Mouse (Mus musculus): Measurements from ENCODE around the gene AW011738.

AW011738 gene

GRCm38 (mm10) chr4:156203001-156203412 is at the start of gene AW011738:
AW011738 (plus strand) TSS chr4:156203304.
- peak; percentile 85 for DNase-seq

GRCm38 (mm10) chr4:156154771-156155170 is 48.3 kb upstream of the AW011738 start:
- DNase-seq = no peak

GRCm38 (mm10) chr4:156166477-156166876 is 36.6 kb upstream of the AW011738 start:
- no peak for DNase-seq

- DNase-seq = no peak
Measured at GRCm38 (mm10) chr4:156168611-156169010, 34.5 kb upstream of the AW011738 start.

GRCm38 (mm10) chr4:156169129-156169528 is 34.0 kb upstream of the AW011738 start:
- DNase-seq = no peak

GRCm38 (mm10) chr4:156171828-156172227 is 31.3 kb upstream of the AW011738 start:
- DNase-seq = no peak

- no peak for DNase-seq
Measured at GRCm38 (mm10) chr4:156177630-156178029, 25.5 kb upstream of the AW011738 start.

- no peak for DNase-seq
Measured at GRCm38 (mm10) chr4:156183747-156184146, 19.4 kb upstream of the AW011738 start.

GRCm38 (mm10) chr4:156184291-156184954 is 18.7 kb upstream of the AW011738 start:
- peak; percentile 62 for DNase-seq

GRCm38 (mm10) chr4:156185456-156185949 is 17.6 kb upstream of the AW011738 start:
- no peak for DNase-seq

GRCm38 (mm10) chr4:156185950-156186850 is 16.9 kb upstream of the AW011738 start:
- DNase-seq = peak; percentile 56

- DNase-seq = no peak
Measured at GRCm38 (mm10) chr4:156188162-156188810, 14.8 kb upstream of the AW011738 start.

GRCm38 (mm10) chr4:156188811-156189323 is 14.2 kb upstream of the AW011738 start:
- DNase-seq = peak; percentile 68

GRCm38 (mm10) chr4:156192421-156193199 is 10.5 kb upstream of the AW011738 start:
- peak; percentile 74 for DNase-seq

- peak; percentile 60 for DNase-seq
Measured at GRCm38 (mm10) chr4:156193200-156193590, 9.9 kb upstream of the AW011738 start.

- no peak for DNase-seq
Measured at GRCm38 (mm10) chr4:156193906-156194305, 9.2 kb upstream of the AW011738 start.

GRCm38 (mm10) chr4:156194346-156194745 is 8.8 kb upstream of the AW011738 start:
- DNase-seq = no peak

- DNase-seq = peak; percentile 90
Measured at GRCm38 (mm10) chr4:156195927-156196870, 6.9 kb upstream of the AW011738 start.

- DNase-seq = peak; percentile 76
Measured at GRCm38 (mm10) chr4:156197131-156197828, 5.8 kb upstream of the AW011738 start, which contains the start of gene Agrn. Agrn (minus strand) TSS chr4:156197488.

- peak; percentile 97 for DNase-seq
Measured at GRCm38 (mm10) chr4:156197829-156198205, 5.3 kb upstream of the AW011738 start.

Measured in lung, postnatal 10 days (tissue).